Mouse (Mus musculus) megakaryocyte-erythroid progenitor cell, adult 5-6 weeks (primary cell): ENCODE results near the gene Sox6. TPM values are rescaled to one million over a fixed set of nuclear protein-coding genes. Genes with fewer than 3 reads are reported as not detected.
A peak's percentile ranks its signal among the peaks of the same experiment; 100 is the strongest.
"Not testable (repeated sequence)": the region's sequence is repeated elsewhere in the genome, so short reads cannot be mapped to it uniquely, and the experiment has no call there.

ENCODE experiments used
- ATAC-seq: replicated peaks from 2 replicates; pipeline ENCODE4 v1.8.0; 2016; ENCODE audit warnings: mild to moderate bottlenecking, inconsistent platforms; ENCODE audit not compliant: severe bottlenecking, poor library complexity, low FRiP score, low TSS enrichment
- total RNA-seq, 2 experiments: library from RNA; stranded (forward) in 1 of 2; stranded (reverse) in 1 of 2; fragments of 200-1000, 215-1000 nt in 1 of 2; fragments of >200 nt in 1 of 2; fragmentation: Nextera tagmentation in 1 of 2; gene quantifications; 2 replicates each; pipeline ENCODE4 v1.2.3; 2014 to 2017

Sox6 gene
- total RNA-seq, 2 experiments from 2014 or later: 10.2 to 18.2 TPM

- peak; percentile 57; the same call in 1 of the 2 replicates for ATAC-seq
Measured at GRCm38 (mm10) chr7:115615697-115616237, 422.8 kb downstream of the Sox6 start.

- no peak for ATAC-seq
Measured at GRCm38 (mm10) chr7:115607485-115607884, 431.1 kb downstream of the Sox6 start.

- ATAC-seq: not testable (repeated sequence)
Measured at GRCm38 (mm10) chr7:115606125-115606524, 432.5 kb downstream of the Sox6 start.

GRCm38 (mm10) chr7:115604883-115605282 is 433.7 kb downstream of the Sox6 start:
- ATAC-seq: no peak

- ATAC-seq: no peak
Measured at GRCm38 (mm10) chr7:115597376-115597775, 441.2 kb downstream of the Sox6 start.

GRCm38 (mm10) chr7:115580461-115580860 is 458.1 kb downstream of the Sox6 start:
- ATAC-seq: no peak

- no peak for ATAC-seq
Measured at GRCm38 (mm10) chr7:115579826-115580225, 458.8 kb downstream of the Sox6 start.

GRCm38 (mm10) chr7:115576387-115576786 is 462.2 kb downstream of the Sox6 start:
- ATAC-seq: no peak

- ATAC-seq: no peak
Measured at GRCm38 (mm10) chr7:115574834-115575233, 463.8 kb downstream of the Sox6 start.

- ATAC-seq: no peak
Measured at GRCm38 (mm10) chr7:115568821-115569240, 469.8 kb downstream of the Sox6 start.

- no peak for ATAC-seq
Measured at GRCm38 (mm10) chr7:115568301-115568700, 470.3 kb downstream of the Sox6 start.

- peak; percentile 90 for ATAC-seq
Measured at GRCm38 (mm10) chr7:115566818-115567217, 471.8 kb downstream of the Sox6 start.

- ATAC-seq: no peak
Measured at GRCm38 (mm10) chr7:115565060-115565426, 473.6 kb downstream of the Sox6 start.

- ATAC-seq: no peak
Measured at GRCm38 (mm10) chr7:115564359-115565059, 474.1 kb downstream of the Sox6 start.

GRCm38 (mm10) chr7:115556677-115557076 is 481.9 kb downstream of the Sox6 start:
- peak; percentile 47; the same call in 1 of the 2 replicates for ATAC-seq

- ATAC-seq: peak; percentile 98
Measured at GRCm38 (mm10) chr7:115550197-115550804, 488.3 kb downstream of the Sox6 start.

GRCm38 (mm10) chr7:115549670-115550069 is 488.9 kb downstream of the Sox6 start:
- ATAC-seq: peak; percentile 11

GRCm38 (mm10) chr7:115545585-115546374 is 492.8 kb downstream of the Sox6 start:
- no peak for ATAC-seq

- no peak for ATAC-seq
Measured at GRCm38 (mm10) chr7:115543596-115543995, 495.0 kb downstream of the Sox6 start.

- no peak for ATAC-seq
Measured at GRCm38 (mm10) chr7:115540261-115540660, 498.3 kb downstream of the Sox6 start.
